In the genomic region with DNA sequence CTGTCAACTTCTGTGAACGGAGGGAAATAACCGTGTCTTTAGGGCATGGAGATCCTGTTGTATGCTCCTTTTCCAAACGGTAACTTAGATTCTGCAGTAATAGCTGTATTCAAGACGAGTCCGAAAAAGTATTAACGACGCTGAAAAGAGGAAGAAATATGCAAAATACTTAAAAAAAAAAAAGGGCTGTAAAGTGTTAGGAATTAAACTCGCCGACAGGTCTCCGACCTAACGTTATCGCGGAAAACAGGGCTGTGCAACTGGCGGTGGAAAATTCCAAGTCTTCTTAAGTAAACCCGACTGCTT, we compare ENCODE assay signal across 8 mouse cellular contexts. TPM values are rescaled to one million over a fixed set of nuclear protein-coding genes. Genes with fewer than 3 reads are reported as not detected.
DNase-seq lines count a peak whose midpoint lies in the region; ATAC-seq and TF ChIP-seq lines count a peak whose summit lies in the region.

No protein-coding gene starts in this region.

- no peak for ATAC-seq in hindbrain, embryonic 12.5 days (ENCODE audit: low FRiP score)
- no peak for ATAC-seq in midbrain, embryonic 12.5 days (ENCODE audit: low FRiP score, low read depth)

- peaks cover 11% of the 10 kb centered on the region for H3K4me1 ChIP-seq in kidney, adult 2 months (ENCODE audit: control insufficient read depth, insufficient read depth, low read length)
- peaks cover 13% of the 10 kb centered on the region for H3K4me1 ChIP-seq in bone marrow macrophage, adult 2 months (ENCODE audit: control insufficient read depth, insufficient read depth, low read length)
- peaks cover 21% of the 10 kb centered on the region for H3K4me1 ChIP-seq in hindbrain, embryonic 12.5 days
- peaks cover 26% of the 10 kb centered on the region for H3K4me1 ChIP-seq in midbrain, embryonic 12.5 days

- no peaks in the 10 kb centered on the region for H3K27me3 ChIP-seq in kidney, adult 2 months (replicated peaks; ENCODE audit: control insufficient read depth, insufficient read depth, low read length)
- H3K27me3 ChIP-seq in hindbrain, embryonic 12.5 days, result no peaks in the 10 kb centered on the region; the same call in 1 of the 2 replicates
- H3K27me3 ChIP-seq in midbrain, embryonic 12.5 days, result no peaks in the 10 kb centered on the region

- peak overlapping the region; percentile 94 for H3K27ac ChIP-seq in kidney, adult 2 months (ENCODE audit: insufficient read depth, low read depth, low read length)
- H3K27ac ChIP-seq in bone marrow macrophage, adult 2 months (ENCODE audit: insufficient read depth, low read depth, low read length), result peak overlapping the region; percentile 84
- H3K27ac ChIP-seq in hindbrain, embryonic 12.5 days, result peak overlapping the region; percentile 76; the same call in 1 of the 2 replicates
- peak overlapping the region; percentile 79 for H3K27ac ChIP-seq in midbrain, embryonic 12.5 days (replicated peaks)

- WGBS in kidney, adult 2 months, result under 1% methylated on average over 15 of the region's 15 CpGs
- 2% methylated on average over 15 of the region's 15 CpGs for WGBS in hindbrain, embryonic 12.5 days
- WGBS in midbrain, embryonic 12.5 days, result 2% methylated on average over 15 of the region's 15 CpGs

- peak overlapping the region; percentile 69 for H3K9ac ChIP-seq in hindbrain, embryonic 12.5 days
- peak overlapping the region; percentile 61 for H3K9ac ChIP-seq in midbrain, embryonic 12.5 days (replicated peaks)

- peak overlapping the region; percentile 52 for H3K4me3 ChIP-seq in kidney, adult 2 months (ENCODE audit: insufficient read depth, low read depth, low read length)
- H3K4me3 ChIP-seq in bone marrow macrophage, adult 2 months (ENCODE audit: insufficient read depth, low read length), result peak overlapping the region; percentile 70
- H3K4me3 ChIP-seq in hindbrain, embryonic 12.5 days, result peak overlapping the region; percentile 96
- H3K4me3 ChIP-seq in midbrain, embryonic 12.5 days, result peak overlapping the region; percentile 96

- no peak for DNase-seq in kidney, adult 2 months
- DNase-seq in kidney, adult 9 months, result no peak
- DNase-seq in urinary bladder, adult 18-20 months (ENCODE audit: low spot score in 2 of 2), result no peak
- DNase-seq in cerebellum, postnatal 4 days (ENCODE audit: low spot score in 2 of 2), result no peak
- DNase-seq in cerebellum, postnatal 25 days, result no peak

- H3K4me2 ChIP-seq in hindbrain, embryonic 12.5 days (replicated peaks), result peak overlapping the region; percentile 94
- H3K4me2 ChIP-seq in midbrain, embryonic 12.5 days (replicated peaks), result peak overlapping the region; percentile 86

- no peaks in the 10 kb centered on the region for H3K9me3 ChIP-seq in hindbrain, embryonic 12.5 days (replicated peaks)
- H3K9me3 ChIP-seq in midbrain, embryonic 12.5 days, result no peaks in the 10 kb centered on the region

- H3K36me3 ChIP-seq in kidney, adult 2 months (ENCODE audit: control insufficient read depth, insufficient read depth, low read length), result no peaks in the 10 kb centered on the region
- H3K36me3 ChIP-seq in hindbrain, embryonic 12.5 days, result peaks cover 10% of the 10 kb centered on the region
- peaks cover 11% of the 10 kb centered on the region; the same call in 1 of the 2 replicates for H3K36me3 ChIP-seq in midbrain, embryonic 12.5 days

- no peak for TF ChIP-seq CTCF in kidney, adult 2 months (conservative IDR thresholded peaks at IDR 0.05; ENCODE audit: insufficient read depth, insufficient read length, low read depth, low read length)
- no peak for TF ChIP-seq CTCF in bone marrow macrophage, adult 2 months (IDR thresholded peaks at IDR 0.05; ENCODE audit: low read depth, low read length)

- no peak for TF ChIP-seq POLR2A in kidney, adult 2 months (IDR thresholded peaks at IDR 0.05; ENCODE audit: low read depth, low read length)
- TF ChIP-seq POLR2A in bone marrow macrophage, adult 2 months (IDR thresholded peaks at IDR 0.05; ENCODE audit: borderline replicate concordance, low read depth, low read length), result no peak

RNA-seq across cellular contexts. Expression of a gene that starts 0.7 kb away (rescaled TPM):
- polyA plus RNA-seq in kidney, adult 2 months (2012; rRNA removed), result 5.8 and 6.3 TPM in 2 replicates
- 12.2 and 14.0 TPM in 2 replicates for polyA plus RNA-seq in bone marrow macrophage, adult 2 months (2012; ENCODE audit: insufficient read depth, insufficient read length, missing spikeins)
- 27.8 and 27.9 TPM in 2 replicates for polyA plus RNA-seq in hindbrain, embryonic 12.5 days (2016; fragmentation: Nextera tagmentation; extraction: Ambion mirVana)
- 30.9 and 31.8 TPM in 2 replicates for polyA plus RNA-seq in midbrain, embryonic 12.5 days (2016; fragmentation: Nextera tagmentation; extraction: Ambion mirVana)

RNA-seq across cellular contexts. Expression of a gene that starts 42.6 kb away (rescaled TPM):
- 47.3 and 48.1 TPM in 2 replicates for polyA plus RNA-seq in kidney, adult 2 months (2012; rRNA removed)
- polyA plus RNA-seq in bone marrow macrophage, adult 2 months (2012; ENCODE audit: insufficient read depth, insufficient read length, missing spikeins), result 35.1 and 37.9 TPM in 2 replicates
- polyA plus RNA-seq in hindbrain, embryonic 12.5 days (2016; fragmentation: Nextera tagmentation; extraction: Ambion mirVana), result 33.9 and 36.8 TPM in 2 replicates
- 26.8 and 27.7 TPM in 2 replicates for polyA plus RNA-seq in midbrain, embryonic 12.5 days (2016; fragmentation: Nextera tagmentation; extraction: Ambion mirVana)
